Mouse (Mus musculus) lung, embryonic 15.5 days (tissue): ENCODE data around the gene Zfp983. TPM values are rescaled to one million over a fixed set of nuclear protein-coding genes. Genes with fewer than 3 reads are reported as not detected.
"Not testable (repeated sequence)": the region's sequence is repeated elsewhere in the genome, so short reads cannot be mapped to it uniquely, and the experiment has no call there.

Source experiments
- ATAC-seq: fragments of 200-750 bp; cut with Nextera tagmentation; 2 replicates; pipeline ENCODE4 v1.8.0; 2017; ENCODE audit warnings: moderate number of reproducible peaks, borderline replicate concordance; ENCODE audit not compliant: low FRiP score, low TSS enrichment; ENCODE audit errors: extremely low read depth
- H3K27ac ChIP-seq: fragments of 300-500 bp; sonication (generic); 2 replicates; pipeline ENCODE4 v1.5.1; 2015; ENCODE audit warnings: moderate library complexity, mild to moderate bottlenecking, inconsistent platforms
- H3K27me3 ChIP-seq: fragments of 300-500 bp; sonication (generic); 2 replicates; pipeline ENCODE4 v1.6.1; 2015; ENCODE audit warnings: inconsistent platforms
- H3K36me3 ChIP-seq: fragments of 300-500 bp; sonication (generic); 2 replicates; pipeline ENCODE4 v1.6.1; 2015; ENCODE audit warnings: inconsistent platforms
- H3K4me1 ChIP-seq: fragments of 300-500 bp; sonication (generic); 2 replicates; pipeline ENCODE4 v1.6.1; 2015; ENCODE audit warnings: inconsistent platforms
- H3K4me2 ChIP-seq: fragments of 300-500 bp; sonication (generic); 2 replicates; pipeline ENCODE4 v1.6.1; 2015; ENCODE audit warnings: inconsistent platforms, mild to moderate bottlenecking, moderate library complexity
- H3K4me3 ChIP-seq: fragments of 300-500 bp; sonication (generic); 2 replicates; pipeline ENCODE4 v1.5.1; 2015; ENCODE audit warnings: mild to moderate bottlenecking, inconsistent platforms
- H3K9ac ChIP-seq: fragments of 300-500 bp; sonication (generic); 2 replicates; pipeline ENCODE4 v1.6.1; 2015; ENCODE audit warnings: inconsistent platforms
- H3K9me3 ChIP-seq: fragments of 300-500 bp; sonication (generic); 2 replicates; pipeline ENCODE4 v1.6.1; 2016; ENCODE audit warnings: inconsistent platforms
- WGBS: fragments of 180-500 bp; shearing (Covaris S2); methylation state at CpG from one replicate; pipeline ENCODE4 v1.1.7; 2015; 5-methylcytosine and 5-hydroxymethylcytosine counted together
- polyA plus RNA-seq: library from polyadenylated mRNA; unstranded; fragments of >200 nt; fragmentation: Nextera tagmentation; extraction: Ambion mirVana; gene quantifications from 2 replicates; pipeline ENCODE4 v1.2.1, GENCODE M21; 2015

Gene Zfp983
- 2.9 and 3.5 TPM in 2 replicates for polyA plus RNA-seq

- not testable (repeated sequence) for H3K27me3 ChIP-seq, H3K9me3 ChIP-seq, H3K36me3 ChIP-seq, H3K4me1 ChIP-seq, H3K9ac ChIP-seq
- ATAC-seq = peak; percentile 100
- peak within 1 kb of the TSS; percentile 48 for H3K4me3 ChIP-seq
- H3K27ac ChIP-seq = peak within 1 kb of the TSS; percentile 70
- under 1% methylated on average over 17 of the region's 17 CpGs for WGBS
- H3K4me2 ChIP-seq = peak within 1 kb of the TSS; percentile 53
These were observed at the start of gene Zfp983 for GRCm38 (mm10) chr17:21650364-21650907. Zfp983 (plus strand) TSS chr17:21650624.

GRCm38 (mm10) chr17:21616356-21616755 lies 34.1 kb upstream of the Zfp983 start:
- Histone ChIP-seq H3K4me2 (no peak overlapping the region), H3K27ac (no peak overlapping the region), H3K9me3 (no peaks in the 10 kb centered on the region), H3K27me3 (no peaks in the 10 kb centered on the region), H3K36me3 (no peaks in the 10 kb centered on the region), H3K9ac (no peak overlapping the region), H3K4me1 (no peaks in the 10 kb centered on the region), H3K4me3 (no peak overlapping the region)
- WGBS = 63% methylated on average over 3 of the region's 3 CpGs
- no peak for ATAC-seq

- Histone ChIP-seq H3K36me3 (no peaks in the 10 kb centered on the region), H3K4me2 (peak overlapping the region; percentile 18; the same call in 1 of the 2 replicates), H3K27me3 (no peaks in the 10 kb centered on the region), H3K27ac (no peak overlapping the region), H3K4me1 (no peaks in the 10 kb centered on the region), H3K9me3 (no peaks in the 10 kb centered on the region), H3K4me3 (no peak overlapping the region), H3K9ac (no peak overlapping the region)
- no peak for ATAC-seq
- 4% methylated on average over 9 of the region's 9 CpGs for WGBS
These were observed 33.1 kb upstream of the Zfp983 start for GRCm38 (mm10) chr17:21617352-21617751.

- WGBS = no CpG with 5 or more reads among the region's 3 CpGs
- H3K4me1 ChIP-seq = no peaks in the 10 kb centered on the region
- no peak overlapping the region for H3K4me3 ChIP-seq
- H3K36me3 ChIP-seq = no peaks in the 10 kb centered on the region
- H3K9ac ChIP-seq = no peak overlapping the region
- ATAC-seq = no peak
- H3K27me3 ChIP-seq = no peaks in the 10 kb centered on the region
- H3K4me2 ChIP-seq = no peak overlapping the region
- no peaks in the 10 kb centered on the region for H3K9me3 ChIP-seq
- no peak overlapping the region for H3K27ac ChIP-seq
These were observed 26.8 kb upstream of the Zfp983 start for GRCm38 (mm10) chr17:21623647-21624046.

- H3K9ac ChIP-seq, H3K27me3 ChIP-seq, H3K4me3 ChIP-seq, H3K27ac ChIP-seq, ATAC-seq, H3K4me1 ChIP-seq, H3K36me3 ChIP-seq, H3K4me2 ChIP-seq, H3K9me3 ChIP-seq: not testable (repeated sequence)
- WGBS = 48% methylated on average over 4 of the region's 4 CpGs
These were observed 14.7 kb upstream of the Zfp983 start for GRCm38 (mm10) chr17:21635758-21636157.

GRCm38 (mm10) chr17:21648791-21649190 lies 1.6 kb upstream of the Zfp983 start:
- Histone ChIP-seq H3K4me2 (no peak overlapping the region), H3K27ac (no peak overlapping the region), H3K9me3 (no peaks in the 10 kb centered on the region), H3K27me3 (no peaks in the 10 kb centered on the region), H3K9ac (no peak overlapping the region), H3K36me3 (no peaks in the 10 kb centered on the region), H3K4me3 (no peak overlapping the region), H3K4me1 (no peaks in the 10 kb centered on the region)
- WGBS = 34% methylated on average over 3 of the region's 3 CpGs
- no peak for ATAC-seq

- 29% methylated on average over 2 of the region's 2 CpGs for WGBS
- H3K9me3 ChIP-seq = no peaks in the 10 kb centered on the region
- H3K4me3 ChIP-seq = peak overlapping the region; percentile 48
- no peaks in the 10 kb centered on the region for H3K4me1 ChIP-seq
- peak overlapping the region; percentile 70 for H3K27ac ChIP-seq
- H3K4me2 ChIP-seq = peak overlapping the region; percentile 53
- H3K36me3 ChIP-seq = no peaks in the 10 kb centered on the region
- no peaks in the 10 kb centered on the region for H3K27me3 ChIP-seq
- H3K9ac ChIP-seq = no peak overlapping the region
- peak; percentile 27; the same call in 1 of the 2 replicates for ATAC-seq
These were observed 488 bp upstream of the Zfp983 start for GRCm38 (mm10) chr17:21649936-21650335.

GRCm38 (mm10) chr17:21678826-21679225 lies 28.4 kb downstream of the Zfp983 start:
- H3K27me3 ChIP-seq = not testable (repeated sequence)
- 5% methylated on average over 1 of the region's 1 CpGs for whole genome bisulfite sequencing

GRCm38 (mm10) chr17:21679273-21680018 lies 29.0 kb downstream of the Zfp983 start:
- 2% methylated on average over 9 of the region's 9 CpGs for WGBS
- Histone ChIP-seq H3K27ac (peak overlapping the region; percentile 71), H3K27me3 (no peaks in the 10 kb centered on the region), H3K9ac (peak overlapping the region; percentile 22), H3K4me2 (peak overlapping the region; percentile 62), H3K4me3 (peak overlapping the region; percentile 50), H3K36me3 (no peaks in the 10 kb centered on the region), H3K4me1 (no peaks in the 10 kb centered on the region), H3K9me3 (no peaks in the 10 kb centered on the region)
- ATAC-seq = peak; percentile 100

More at GRCm38 (mm10) chr17:21678826-21679225, 28.4 kb downstream of the Zfp983 start:
- not testable (repeated sequence) for H3K4me2 ChIP-seq, H3K9me3 ChIP-seq, ATAC-seq, H3K9ac ChIP-seq, H3K4me3 ChIP-seq, H3K4me1 ChIP-seq, H3K27ac ChIP-seq, H3K36me3 ChIP-seq

GRCm38 (mm10) chr17:21680019-21680376 lies 29.6 kb downstream of the Zfp983 start:
- not testable (repeated sequence) for H3K9me3 ChIP-seq, H3K27me3 ChIP-seq, H3K36me3 ChIP-seq, H3K4me1 ChIP-seq
- peak overlapping the region; percentile 22; the same call in 1 of the 2 replicates for H3K9ac ChIP-seq
- peak overlapping the region; percentile 50 for H3K4me3 ChIP-seq
- peak overlapping the region; percentile 62 for H3K4me2 ChIP-seq
- 0% methylated on average over 10 of the region's 10 CpGs for WGBS
- peak; percentile 90 for ATAC-seq
- peak overlapping the region; percentile 71 for H3K27ac ChIP-seq

GRCm38 (mm10) chr17:21691560-21691959 lies 41.1 kb downstream of the Zfp983 start, which contains the start of gene Gm10226:
Gm10226 (plus strand) TSS chr17:21691860.
- H3K36me3 ChIP-seq = peaks cover 2% of the 10 kb centered on the region; the same call in 1 of the 2 replicates
- H3K27me3 ChIP-seq = no peaks in the 10 kb centered on the region
- ATAC-seq = no peak

GRCm38 (mm10) chr17:21693342-21693741 lies 42.9 kb downstream of the Zfp983 start:
- Histone ChIP-seq H3K4me2 (no peak overlapping the region), H3K4me3 (no peak overlapping the region), H3K27me3 (no peaks in the 10 kb centered on the region), H3K9me3 (no peaks in the 10 kb centered on the region), H3K27ac (no peak overlapping the region), H3K36me3 (peaks cover 2% of the 10 kb centered on the region; the same call in 1 of the 2 replicates), H3K4me1 (no peaks in the 10 kb centered on the region), H3K9ac (no peak overlapping the region)
- ATAC-seq = no peak
- 75% methylated on average over 3 of the region's 3 CpGs for WGBS

More at GRCm38 (mm10) chr17:21691560-21691959, 41.1 kb downstream of the Zfp983 start, which contains the start of gene Gm10226:
- Histone ChIP-seq H3K27ac (no peak within 1 kb of the TSS), H3K4me1 (no peaks in the 10 kb centered on the region), H3K4me3 (no peak within 1 kb of the TSS), H3K9ac (no peak within 1 kb of the TSS), H3K4me2 (no peak within 1 kb of the TSS), H3K9me3 (no peaks in the 10 kb centered on the region)
- WGBS = 84% methylated on average over 3 of the region's 3 CpGs
